Mouse (Mus musculus): ENCODE measurements around the gene Zfp106. TPM values are rescaled to one million over a fixed set of nuclear protein-coding genes. Genes with fewer than 3 reads are reported as not detected.
"Not testable (repeated sequence)": the region's sequence is repeated elsewhere in the genome, so short reads cannot be mapped to it uniquely, and the experiment has no call there.

Gene Zfp106
- total RNA-seq (2021), result 100 to 1,000 TPM; 101 to 105 TPM
- long read RNA-seq, experiment 1, full-length matches to known transcripts, result 2 of 58 reads
- long read RNA-seq, experiment 1, partial matches to known transcripts, result 16 of 58 reads
- long read RNA-seq, experiment 1, other reads (novel, unspliced or antisense), result 40 of 58 reads
- long read RNA-seq, experiment 2, full-length matches to known transcripts, result 2 of 54 reads
- long read RNA-seq, experiment 2, partial matches to known transcripts, result 14 of 54 reads
- long read RNA-seq, experiment 2, other reads (novel, unspliced or antisense), result 38 of 54 reads

DNA sequence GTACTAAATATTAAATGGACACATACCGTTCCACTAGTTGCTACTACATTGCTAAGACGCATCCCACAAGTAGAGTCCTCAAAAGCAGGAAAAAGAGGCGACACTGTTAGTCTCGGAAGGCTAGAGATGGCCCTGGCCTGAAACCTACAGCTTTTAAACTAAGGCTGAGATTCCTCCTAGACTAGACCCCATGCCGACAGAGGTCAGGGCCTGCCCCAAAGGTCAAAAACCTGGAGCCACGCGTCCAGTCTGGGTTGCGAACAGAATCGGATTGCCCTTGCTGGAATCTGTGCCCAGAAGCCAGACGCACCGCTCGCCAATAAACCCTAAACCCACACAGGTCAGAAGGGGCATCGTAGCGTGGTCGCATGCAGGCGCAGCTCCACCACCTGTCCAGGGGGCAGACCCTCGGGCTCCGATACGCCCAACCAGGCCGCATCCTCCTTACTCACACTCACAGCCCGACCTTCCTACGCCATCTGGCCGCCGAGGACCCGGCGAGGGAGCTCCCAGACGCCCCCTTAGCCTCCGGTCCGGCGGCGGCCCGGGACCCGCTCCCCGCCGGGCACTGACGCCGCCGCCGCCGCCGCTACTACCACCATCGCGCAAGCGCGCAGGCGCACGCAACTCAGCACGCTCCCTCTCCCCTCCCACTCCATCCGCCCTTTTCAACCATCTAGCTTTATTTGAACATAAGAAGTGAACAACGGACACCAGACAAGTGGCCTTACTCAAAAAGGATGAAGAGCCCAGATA, at the start of gene Zfp106:
Zfp106 (minus strand) TSS at position 609 of the 756 bp plus-strand sequence.
- DNase-seq (ENCODE audit: low spot score in 2 of 2), result peak; percentile 86 to 88
- intact Hi-C loops (cut with DNase I), result no loop called here

DNA sequence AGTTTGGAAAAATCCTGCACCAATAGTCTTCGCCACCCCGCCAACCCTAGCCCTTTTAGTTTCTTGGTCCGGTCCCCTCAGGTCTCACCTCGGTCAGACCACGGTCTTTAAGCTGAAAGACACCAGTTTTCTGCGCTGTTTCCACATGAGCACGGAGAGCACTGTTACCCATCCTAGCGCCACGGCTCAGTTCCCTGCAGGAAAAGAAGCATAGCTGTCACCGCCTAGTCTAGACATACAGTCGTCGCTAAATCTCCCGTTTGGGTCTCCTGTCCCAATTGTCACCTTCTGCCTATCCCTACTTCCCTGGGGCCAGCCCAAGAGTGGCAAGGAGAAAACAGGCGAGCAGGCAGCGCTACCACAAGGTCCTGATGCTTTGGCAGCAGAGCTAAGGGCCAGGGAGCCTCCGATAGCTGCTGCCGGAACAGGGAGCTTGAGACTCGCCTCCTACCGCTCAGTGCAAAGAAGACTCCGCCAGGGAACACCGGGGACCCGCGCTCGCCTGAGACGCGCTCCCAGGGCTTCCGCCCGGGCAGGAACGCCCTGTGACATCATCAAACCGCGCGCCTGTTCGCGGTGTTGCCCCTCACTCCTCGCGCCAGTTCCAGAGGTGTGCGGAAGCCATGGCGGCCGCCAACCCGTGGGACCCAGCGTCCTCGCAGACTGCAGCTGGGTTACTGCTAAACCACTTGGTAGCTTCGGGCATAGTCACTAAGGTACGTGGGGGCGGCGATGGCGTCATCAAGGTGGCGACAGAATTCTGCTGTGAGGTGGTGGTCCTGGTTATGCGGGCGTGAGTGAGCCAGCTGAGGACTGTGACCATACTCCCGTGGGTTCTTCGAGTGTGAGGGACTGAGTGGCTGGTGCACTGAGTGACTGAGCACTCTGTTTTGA, 45.4 kb upstream of the Zfp106 start, which contains the start of the genes Haus2 and Lrrc57:
Haus2 (plus strand) TSS at position 554 of the 894 bp plus-strand sequence.
Lrrc57 (minus strand) TSS at position 691 of the 894 bp plus-strand sequence.
- intact Hi-C loops (cut with DNase I), result loop anchor here (2.0 to 5.0 kb wide), 2 partner anchors 42 to 62 kb away; partner anchors contain the start of gene Snap23

DNA sequence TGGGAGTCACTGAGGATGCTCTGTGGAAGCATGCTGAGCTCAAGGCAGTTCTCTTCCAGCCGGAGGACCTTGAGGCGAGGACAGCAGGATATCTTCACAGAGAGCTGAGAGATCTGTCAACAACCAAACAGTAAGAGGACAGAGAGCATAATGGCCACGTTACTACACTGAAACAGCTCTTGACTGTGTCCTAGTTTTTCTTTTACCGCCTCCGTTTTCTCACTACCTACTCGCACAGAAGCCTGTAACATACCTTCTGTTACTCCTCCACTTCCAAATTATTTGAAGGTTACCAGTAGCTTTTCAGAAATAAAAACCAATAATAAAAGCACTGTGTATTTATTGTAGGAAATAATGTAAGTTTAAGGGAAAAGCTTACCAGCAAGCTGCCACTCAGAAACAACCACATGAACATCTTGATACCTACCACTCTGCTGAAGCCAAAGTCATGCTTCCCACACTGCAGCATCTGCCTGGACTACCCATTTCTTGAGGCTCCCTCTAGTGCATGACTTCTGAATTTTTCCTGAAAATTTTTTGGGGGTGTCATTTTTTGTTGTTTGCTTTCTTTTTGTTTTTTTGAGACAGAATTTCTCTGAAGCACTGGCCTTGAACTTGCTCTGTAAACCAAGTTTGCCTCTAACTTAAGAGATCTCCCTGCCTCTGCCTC, 42.5 kb upstream of the Zfp106 start:
- peak in 1 of 2 experiments; percentile 52 for DNase-seq (ENCODE audit: low spot score in 2 of 2)
- intact Hi-C loops (cut with DNase I), result loop anchor here (5.0 kb wide), 1 partner anchor 39 kb away; the partner anchor contains the start of gene Snap23

More for the DNA sequence above, 45.4 kb upstream of the Zfp106 start, which contains the start of the genes Haus2 and Lrrc57:
- peak; percentile 91 to 93 for DNase-seq (ENCODE audit: low spot score in 2 of 2)

DNA sequence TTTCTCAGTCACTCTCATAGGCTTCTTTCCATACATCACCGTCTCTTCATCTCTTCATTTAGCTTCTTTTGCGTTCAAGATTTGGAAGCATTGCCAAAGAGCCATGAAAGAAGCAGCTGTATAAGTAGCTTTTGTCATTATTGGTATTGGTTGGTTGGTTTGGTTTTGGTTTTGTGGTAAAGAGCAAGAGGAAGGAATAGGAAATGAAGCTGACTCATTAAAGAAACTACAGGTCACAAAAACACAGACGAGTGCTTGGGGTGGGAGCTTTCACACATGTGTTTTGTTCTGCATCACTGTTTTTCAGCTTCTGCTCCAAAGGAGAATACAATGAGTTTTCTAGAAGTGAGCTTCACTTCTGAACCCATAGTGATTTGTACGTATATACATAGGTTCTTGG, 35.9 kb upstream of the Zfp106 start:
- intact Hi-C loops (cut with DNase I), result no loop called here

DNA sequence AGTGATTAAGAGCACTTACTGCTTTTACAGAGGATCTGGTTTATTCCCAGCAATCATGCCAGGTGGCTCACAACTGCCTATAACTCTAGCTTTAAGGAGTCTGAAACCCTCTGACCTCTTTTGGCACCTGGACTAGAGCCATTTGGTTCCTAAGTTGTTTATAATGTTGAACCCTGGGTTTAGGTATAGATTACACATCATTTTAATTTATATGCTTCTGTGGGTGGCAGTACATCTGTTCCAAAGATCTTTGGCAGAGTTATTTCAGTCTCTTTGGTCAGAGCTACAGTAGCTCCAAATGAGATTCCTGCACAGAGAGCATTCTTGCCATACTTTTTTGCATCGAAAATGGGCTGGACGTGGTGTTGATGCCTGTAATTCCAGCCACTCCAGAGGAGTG, 34.1 kb upstream of the Zfp106 start:
- intact Hi-C loops (cut with DNase I), result no loop called here
- no peak for DNase-seq (ENCODE audit: low spot score in 2 of 2)

More for the DNA sequence above, 35.9 kb upstream of the Zfp106 start:
- no peak for DNase-seq (ENCODE audit: low spot score in 2 of 2)

DNA sequence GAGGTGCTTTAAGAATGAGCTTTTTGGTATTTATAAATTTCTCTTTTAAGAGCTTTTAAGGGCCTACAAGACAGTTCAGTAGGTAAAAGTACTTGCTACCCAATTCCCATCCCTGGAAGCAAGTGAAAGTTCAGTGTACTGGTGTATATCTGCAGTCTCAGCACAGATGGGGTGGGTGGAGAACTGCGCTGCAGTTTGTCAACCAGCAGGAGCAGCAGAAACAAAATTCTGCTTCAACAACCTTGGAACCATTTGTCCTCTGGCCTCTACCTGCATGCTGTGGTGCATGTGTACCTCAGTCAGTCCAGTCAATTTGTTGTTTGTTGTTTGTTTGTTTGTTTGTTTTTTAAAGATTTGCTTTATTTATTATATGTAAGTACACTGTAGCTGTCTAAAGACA, 28.6 kb upstream of the Zfp106 start:
- intact Hi-C loops (cut with DNase I), result no loop called here
- no peak for DNase-seq (ENCODE audit: low spot score in 2 of 2)

DNA sequence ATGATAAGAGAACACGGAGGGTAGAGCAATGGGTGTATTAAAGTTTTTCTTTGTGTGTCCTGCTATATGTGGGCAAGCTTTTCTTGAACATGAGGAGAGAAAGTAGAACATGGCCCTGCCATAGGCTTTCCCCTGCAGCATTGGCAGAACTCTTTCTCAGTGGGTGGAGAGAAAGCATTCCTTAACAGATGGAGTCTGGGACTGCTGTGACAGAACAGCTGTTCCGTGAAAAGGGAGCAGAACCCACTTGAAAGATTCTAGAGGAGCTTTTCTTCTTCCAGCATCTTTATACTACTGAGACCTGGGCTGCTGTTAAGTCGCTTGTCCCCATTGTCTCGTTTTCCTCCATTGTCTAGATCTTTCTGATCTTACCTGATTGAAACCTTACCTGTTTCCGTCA, 26.1 kb upstream of the Zfp106 start:
- DNase-seq (ENCODE audit: low spot score in 2 of 2), result peak; percentile 67 to 73
- intact Hi-C loops (cut with DNase I), result no loop called here

DNA sequence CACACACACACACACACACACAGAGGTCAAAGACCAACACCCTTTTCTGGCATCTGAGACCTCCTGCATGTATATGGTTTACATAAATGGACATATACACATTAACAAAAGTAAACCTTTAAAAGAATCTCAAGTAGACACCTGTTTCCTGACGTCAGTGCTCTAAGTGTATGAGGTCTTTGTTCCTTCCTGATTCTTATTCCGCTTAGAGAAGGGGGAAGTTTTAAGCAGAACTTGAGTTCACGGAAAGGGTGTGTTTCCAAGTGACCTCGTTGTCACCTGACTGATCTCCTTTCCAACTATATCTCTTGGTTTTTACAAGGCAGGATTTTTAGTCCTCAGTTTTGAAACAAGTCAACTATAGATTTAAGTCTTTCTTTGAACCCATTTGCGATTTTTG, 14.6 kb upstream of the Zfp106 start:
- no peak for DNase-seq (ENCODE audit: low spot score in 2 of 2)
- intact Hi-C loops (cut with DNase I), result no loop called here

DNA sequence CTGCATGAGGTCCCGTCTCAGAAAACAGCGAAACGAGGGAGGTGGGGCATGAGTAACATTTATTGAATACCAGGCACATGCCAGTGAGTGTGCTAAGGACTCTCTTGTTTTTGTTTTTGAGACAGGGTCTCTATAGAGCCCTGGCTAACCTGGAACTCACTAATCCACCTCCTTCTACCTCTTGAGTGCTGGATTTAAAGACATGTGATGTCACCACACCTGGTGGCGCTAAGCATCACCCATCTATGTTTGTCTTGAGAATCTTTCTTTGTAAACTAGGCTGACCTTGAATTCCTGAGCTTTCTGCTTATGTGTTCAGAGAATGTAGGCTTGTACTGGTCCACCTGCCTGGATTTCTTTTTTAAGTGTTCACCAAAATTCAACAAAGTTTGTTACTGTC, 14.2 kb upstream of the Zfp106 start:
- no peak for DNase-seq (ENCODE audit: low spot score in 2 of 2)
- intact Hi-C loops (cut with DNase I), result no loop called here

DNA sequence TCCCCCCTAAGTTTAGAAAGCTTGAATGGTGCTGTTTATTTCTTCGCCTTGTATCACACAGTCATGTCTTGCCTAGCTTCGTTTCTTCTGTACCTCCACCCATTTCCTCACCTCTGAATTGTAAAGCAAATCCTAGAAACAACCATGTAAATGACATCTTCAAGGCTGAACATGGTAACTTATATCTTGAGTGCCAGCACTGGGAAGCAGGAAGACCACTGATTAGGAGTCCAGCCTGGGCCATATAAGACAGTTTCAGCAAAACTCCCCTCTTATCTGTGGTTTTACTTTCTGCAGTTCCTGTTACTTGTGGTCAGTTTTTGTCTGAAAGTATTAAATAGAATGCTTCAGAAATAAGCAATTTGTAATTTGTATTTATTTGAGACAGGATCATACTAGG, 12.3 kb upstream of the Zfp106 start:
- intact Hi-C loops (cut with DNase I), result no loop called here
- no peak for DNase-seq (ENCODE audit: low spot score in 2 of 2)

DNA sequence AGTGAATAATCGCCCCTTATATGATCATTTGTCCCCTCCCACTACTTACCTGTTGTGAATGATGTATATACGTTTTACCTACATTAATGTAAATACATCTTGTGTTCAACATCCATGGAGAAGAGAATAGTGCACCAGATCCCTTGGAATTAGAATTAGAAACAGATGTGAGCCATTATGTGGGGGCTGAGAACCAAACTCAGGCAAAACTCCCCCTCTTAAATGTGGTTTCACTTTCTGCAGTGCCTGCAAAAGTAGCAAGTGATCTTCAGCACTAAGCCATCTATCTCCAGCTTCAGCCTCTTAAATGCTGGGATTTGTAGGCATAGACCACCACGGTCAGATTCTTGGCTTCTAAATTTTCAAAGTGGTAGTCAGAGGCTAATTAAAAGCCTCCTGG, 11.5 kb upstream of the Zfp106 start:
- DNase-seq (ENCODE audit: low spot score in 2 of 2), result no peak
- intact Hi-C loops (cut with DNase I), result no loop called here

DNA sequence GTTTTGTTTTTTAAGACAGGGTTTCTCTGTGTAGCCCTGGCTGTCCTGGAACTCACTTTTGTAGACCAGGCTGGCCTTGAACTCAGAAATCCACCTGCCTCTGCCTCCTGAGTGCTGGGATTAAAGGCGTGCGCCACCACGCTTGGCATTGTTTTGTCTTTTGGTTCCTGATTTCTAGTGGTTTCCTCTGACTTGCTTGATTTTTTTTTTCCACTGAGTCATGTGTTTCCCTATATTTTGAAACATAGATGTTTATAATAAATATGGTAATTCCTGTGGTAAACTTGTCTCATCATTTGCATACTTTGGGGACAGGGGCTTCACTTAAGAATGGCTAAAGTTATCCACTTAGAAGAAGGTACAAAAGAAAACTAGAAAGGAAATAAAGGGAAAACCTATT, 8.5 kb upstream of the Zfp106 start:
- intact Hi-C loops (cut with DNase I), result not testable (repeated sequence)

DNA sequence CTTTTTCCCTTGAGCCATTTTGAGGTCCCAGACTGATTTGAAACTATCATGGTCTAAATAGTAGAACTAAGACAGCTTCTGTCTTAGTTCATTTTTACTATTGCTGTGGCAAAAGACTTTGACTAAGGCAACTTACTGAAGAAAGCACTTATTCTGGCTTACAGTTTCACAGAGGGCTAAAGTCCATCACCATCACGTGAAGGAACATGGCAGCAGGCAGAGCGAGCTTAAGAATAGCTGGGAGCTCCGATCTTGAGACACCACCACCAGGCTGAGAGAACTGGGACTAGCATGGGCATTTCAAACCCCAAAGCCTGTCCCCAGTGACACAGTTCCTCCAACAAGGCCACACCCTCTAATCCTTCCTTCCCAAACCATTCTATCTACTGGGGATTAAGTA, 7.4 kb upstream of the Zfp106 start:
- DNase-seq (ENCODE audit: low spot score in 2 of 2), result no peak
- intact Hi-C loops (cut with DNase I), result no loop called here

More for the DNA sequence above, 8.5 kb upstream of the Zfp106 start:
- not testable (repeated sequence) for DNase-seq (ENCODE audit: low spot score in 2 of 2)

DNA sequence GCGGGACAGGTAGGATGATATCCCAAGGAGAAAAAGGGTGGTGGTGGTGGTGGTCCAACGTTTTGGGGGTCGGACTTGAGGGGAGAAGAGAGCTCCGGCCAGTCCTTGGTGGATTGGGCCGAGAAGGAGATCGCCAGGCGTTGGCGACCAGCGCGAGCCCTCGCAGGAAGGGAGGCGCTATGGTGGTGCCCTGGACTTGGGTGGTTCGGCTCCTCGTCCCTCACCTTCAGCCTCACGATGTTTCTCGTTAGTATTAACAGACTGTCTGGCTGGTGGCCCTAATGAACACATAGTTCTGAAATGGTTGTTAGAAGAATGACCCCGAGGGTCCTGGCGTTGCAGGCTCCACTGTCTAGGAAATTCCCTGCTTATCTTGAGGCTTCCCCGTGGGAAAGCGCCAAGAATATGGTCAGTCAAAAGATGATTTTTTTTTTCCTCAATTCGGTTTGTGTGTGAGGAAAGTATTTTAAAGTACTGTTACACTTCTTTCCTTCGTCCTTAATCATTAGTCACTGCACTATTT, 4.2 kb upstream of the Zfp106 start:
- DNase-seq (ENCODE audit: low spot score in 2 of 2), result no peak
- intact Hi-C loops (cut with DNase I), result loop anchor here (5.0 kb wide), 1 partner anchor 39 kb away; the partner anchor contains the start of genes Haus2 and Lrrc57

DNA sequence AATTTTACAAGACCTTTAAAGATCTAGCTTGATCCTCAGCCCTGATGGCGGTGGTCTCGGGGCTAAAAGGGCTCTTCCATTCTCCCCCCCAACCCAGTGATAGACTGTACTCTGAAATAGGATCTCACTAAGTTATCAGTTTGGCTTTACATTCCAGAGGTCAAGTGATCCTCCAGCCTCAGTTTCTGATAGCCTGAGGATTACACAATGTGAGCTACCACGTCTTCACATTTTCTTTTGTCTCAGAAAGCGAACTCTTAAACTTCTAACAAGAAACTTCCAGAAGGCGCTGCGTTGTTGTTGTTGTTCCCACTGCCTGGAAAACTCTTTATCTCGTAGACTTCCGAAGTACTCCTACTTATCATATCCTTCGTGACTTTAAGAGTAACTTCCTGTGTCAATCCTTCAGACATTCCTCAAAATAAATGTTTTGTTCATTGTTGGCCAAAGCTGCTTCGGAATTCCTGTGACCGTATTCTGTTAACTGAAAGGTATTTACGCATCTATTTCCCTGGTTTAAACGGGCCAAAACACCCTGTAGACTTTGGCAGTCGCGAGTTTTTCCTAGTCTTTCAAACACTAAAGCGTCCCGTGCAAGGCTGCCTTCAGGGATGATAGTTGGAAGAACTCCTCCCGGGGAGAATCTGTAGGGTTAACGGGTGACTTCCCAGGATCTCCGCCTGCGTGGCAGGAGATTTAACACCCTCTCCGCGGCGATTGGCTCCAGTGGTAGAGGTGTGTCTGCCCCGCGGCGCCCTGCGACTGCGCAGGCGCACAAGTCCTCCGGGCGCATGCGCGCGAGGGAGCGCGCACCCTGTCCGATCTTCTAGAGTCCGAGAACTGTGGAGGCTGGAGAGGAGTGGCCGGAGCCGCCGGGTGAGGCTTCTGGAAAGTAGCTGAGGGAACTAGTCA, 3.5 kb upstream of the Zfp106 start, which contains the start of gene Snap23:
Snap23 (plus strand) TSS at position 786 of the 912 bp plus-strand sequence.
- intact Hi-C loops (cut with DNase I), result loop anchor here (5.0 kb wide), 1 partner anchor 40 kb away; the partner anchor contains the start of genes Haus2 and Lrrc57
- peak; percentile 94 for DNase-seq (ENCODE audit: low spot score in 2 of 2)

DNA sequence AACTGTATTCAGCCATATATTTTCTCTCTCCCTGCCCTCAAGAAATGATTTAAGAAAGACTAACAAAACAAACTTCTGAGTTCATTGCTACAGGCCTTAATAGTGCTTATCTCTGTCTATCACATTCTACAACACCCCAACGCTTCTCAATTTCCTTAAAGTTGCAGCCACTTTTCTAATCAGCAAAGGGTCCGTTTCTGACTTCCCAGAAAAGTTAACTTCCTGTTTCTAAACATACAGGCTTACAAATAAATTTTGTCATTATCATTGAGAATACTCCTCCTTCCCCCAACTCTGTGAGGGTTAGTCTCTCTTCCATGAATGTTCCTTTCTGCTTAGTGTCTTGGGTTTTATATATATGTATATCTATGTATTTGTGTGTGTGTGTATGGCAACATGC, 1.7 kb upstream of the Zfp106 start:
- DNase-seq (ENCODE audit: low spot score in 2 of 2), result no peak
- intact Hi-C loops (cut with DNase I), result loop anchor here (5.0 kb wide), 1 partner anchor 42 kb away; the partner anchor contains the start of genes Haus2 and Lrrc57

DNA sequence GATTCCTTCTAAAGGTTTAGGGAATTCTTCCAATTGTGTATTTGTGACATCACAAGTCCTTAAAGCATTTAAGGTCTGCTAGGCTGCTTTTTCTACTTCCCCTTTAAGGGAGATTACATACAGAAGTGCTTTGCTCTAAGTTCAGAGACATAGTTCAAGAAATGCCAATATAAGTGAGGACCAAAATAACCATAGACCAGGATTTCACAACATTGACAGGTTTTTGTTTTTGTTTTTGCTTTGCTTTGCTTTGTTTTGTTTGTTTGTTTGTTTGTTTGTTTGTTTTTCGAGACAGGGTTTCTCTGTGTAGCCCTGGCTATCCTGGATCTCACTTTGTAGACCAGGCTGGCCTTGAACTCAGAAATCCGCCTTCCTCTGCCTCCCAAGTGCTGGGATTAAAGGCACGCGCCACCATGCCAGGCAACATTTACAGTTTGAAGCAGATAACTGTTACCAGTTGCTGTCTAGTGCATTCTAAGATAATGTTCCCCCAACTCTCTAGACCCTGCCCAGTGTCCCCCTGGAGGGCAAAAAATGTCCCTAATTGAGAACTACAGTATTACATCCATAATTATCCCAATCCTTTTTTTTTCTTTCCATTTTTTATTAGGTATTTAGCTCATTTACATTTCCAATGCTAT, 1.0 kb upstream of the Zfp106 start:
- intact Hi-C loops (cut with DNase I), result loop anchor here (5.0 kb wide), 1 partner anchor 43 kb away; the partner anchor contains the start of genes Haus2 and Lrrc57
- DNase-seq (ENCODE audit: low spot score in 2 of 2), result not testable (repeated sequence)
